Mouse (Mus musculus): ENCODE results near the gene Pnliprp2. TPM values are rescaled to one million over a fixed set of nuclear protein-coding genes. Genes with fewer than 3 reads are reported as not detected.

The Pnliprp2 gene
- polyA plus RNA-seq, 1 experiment, result not detected

- no peak overlapping the region for H3K4me3 ChIP-seq (ENCODE audit: insufficient read depth, low read depth, low read length)
- DNase-seq, result no peak
- TF ChIP-seq CTCF (conservative IDR thresholded peaks at IDR 0.05; ENCODE audit: insufficient read depth, insufficient read length, low read depth, low read length) (no peak), POLR2A (IDR thresholded peaks at IDR 0.05; ENCODE audit: low read depth, low read length) (no peak)
- no peaks in the 10 kb centered on the region for H3K4me1 ChIP-seq (ENCODE audit: control insufficient read depth, insufficient read depth, low read length)
- H3K36me3 ChIP-seq (ENCODE audit: control insufficient read depth, insufficient read depth, low read length), result no peaks in the 10 kb centered on the region
- H3K27ac ChIP-seq (ENCODE audit: insufficient read depth, low read depth, low read length), result no peak overlapping the region
- WGBS, result 70% methylated on average over 11 of the region's 11 CpGs
- no peaks in the 10 kb centered on the region for H3K27me3 ChIP-seq (replicated peaks; ENCODE audit: control insufficient read depth, insufficient read depth, low read length)
Observed at GRCm38 (mm10) chr19:58789194-58789593, 29.7 kb downstream of the Pnliprp2 start.

- H3K4me3 ChIP-seq (ENCODE audit: insufficient read depth, low read depth, low read length), result no peak within 1 kb of the TSS
- H3K36me3 ChIP-seq (ENCODE audit: control insufficient read depth, insufficient read depth, low read length), result no peaks in the 10 kb centered on the region; the same call in 1 of the 2 replicates
- no peak for DNase-seq
- H3K4me1 ChIP-seq (ENCODE audit: control insufficient read depth, insufficient read depth, low read length), result no peaks in the 10 kb centered on the region
- WGBS, result 56% methylated on average over 10 of the region's 10 CpGs
- H3K27ac ChIP-seq (ENCODE audit: insufficient read depth, low read depth, low read length), result no peak within 1 kb of the TSS
- no peaks in the 10 kb centered on the region for H3K27me3 ChIP-seq (replicated peaks; ENCODE audit: control insufficient read depth, insufficient read depth, low read length)
- TF ChIP-seq POLR2A (IDR thresholded peaks at IDR 0.05; ENCODE audit: low read depth, low read length) (no peak), CTCF (conservative IDR thresholded peaks at IDR 0.05; ENCODE audit: insufficient read depth, insufficient read length, low read depth, low read length) (no peak)
Observed at GRCm38 (mm10) chr19:58794284-58794683, 34.8 kb downstream of the Pnliprp2 start, which contains the start of gene 1700019N19Rik. Gene 1700019N19Rik (minus strand): TSS chr19:58794461.

- no peak for DNase-seq
- 67% methylated on average over 12 of the region's 12 CpGs for WGBS
- no peak overlapping the region for H3K27ac ChIP-seq (ENCODE audit: insufficient read depth, low read depth, low read length)
Observed at GRCm38 (mm10) chr19:58795114-58795669, 35.7 kb downstream of the Pnliprp2 start.

GRCm38 (mm10) chr19:58805191-58805779 is 45.8 kb downstream of the Pnliprp2 start:
- Histone ChIP-seq H3K4me3 (ENCODE audit: insufficient read depth, low read depth, low read length) (no peak overlapping the region), H3K27ac (ENCODE audit: insufficient read depth, low read depth, low read length) (no peak overlapping the region), H3K4me1 (ENCODE audit: control insufficient read depth, insufficient read depth, low read length) (no peaks in the 10 kb centered on the region), H3K27me3 (replicated peaks; ENCODE audit: control insufficient read depth, insufficient read depth, low read length) (no peaks in the 10 kb centered on the region), H3K36me3 (ENCODE audit: control insufficient read depth, insufficient read depth, low read length) (no peaks in the 10 kb centered on the region)
- no peak for DNase-seq
- WGBS, result 94% methylated on average over 9 of the region's 9 CpGs
- no peak for TF ChIP-seq CTCF (conservative IDR thresholded peaks at IDR 0.05; ENCODE audit: insufficient read depth, insufficient read length, low read depth, low read length)
- TF ChIP-seq POLR2A (IDR thresholded peaks at IDR 0.05; ENCODE audit: low read depth, low read length), result no peak

More at GRCm38 (mm10) chr19:58795114-58795669, 35.7 kb downstream of the Pnliprp2 start:
- Histone ChIP-seq H3K36me3 (ENCODE audit: control insufficient read depth, insufficient read depth, low read length) (no peaks in the 10 kb centered on the region; the same call in 1 of the 2 replicates), H3K4me3 (ENCODE audit: insufficient read depth, low read depth, low read length) (no peak overlapping the region), H3K27me3 (replicated peaks; ENCODE audit: control insufficient read depth, insufficient read depth, low read length) (no peaks in the 10 kb centered on the region), H3K4me1 (ENCODE audit: control insufficient read depth, insufficient read depth, low read length) (no peaks in the 10 kb centered on the region)
- no peak for TF ChIP-seq CTCF (conservative IDR thresholded peaks at IDR 0.05; ENCODE audit: insufficient read depth, insufficient read length, low read depth, low read length)
- no peak for TF ChIP-seq POLR2A (IDR thresholded peaks at IDR 0.05; ENCODE audit: low read depth, low read length)

GRCm38 (mm10) chr19:58806364-58806763 is 46.8 kb downstream of the Pnliprp2 start:
- H3K4me1 ChIP-seq (ENCODE audit: control insufficient read depth, insufficient read depth, low read length), result no peaks in the 10 kb centered on the region
- peak; percentile 94 for TF ChIP-seq CTCF (conservative IDR thresholded peaks at IDR 0.05; ENCODE audit: insufficient read depth, insufficient read length, low read depth, low read length)
- no peak for TF ChIP-seq POLR2A (IDR thresholded peaks at IDR 0.05; ENCODE audit: low read depth, low read length)
- no peaks in the 10 kb centered on the region for H3K36me3 ChIP-seq (ENCODE audit: control insufficient read depth, insufficient read depth, low read length)
- no peaks in the 10 kb centered on the region for H3K27me3 ChIP-seq (replicated peaks; ENCODE audit: control insufficient read depth, insufficient read depth, low read length)
- 6% methylated on average over 3 of the region's 3 CpGs for WGBS
- no peak overlapping the region for H3K4me3 ChIP-seq (ENCODE audit: insufficient read depth, low read depth, low read length)
- H3K27ac ChIP-seq (ENCODE audit: insufficient read depth, low read depth, low read length), result no peak overlapping the region
- peak; percentile 73 for DNase-seq

GRCm38 (mm10) chr19:58808864-58809263 is 49.3 kb downstream of the Pnliprp2 start:
- Histone ChIP-seq H3K36me3 (ENCODE audit: control insufficient read depth, insufficient read depth, low read length) (no peaks in the 10 kb centered on the region), H3K4me1 (ENCODE audit: control insufficient read depth, insufficient read depth, low read length) (no peaks in the 10 kb centered on the region), H3K27ac (ENCODE audit: insufficient read depth, low read depth, low read length) (no peak overlapping the region), H3K27me3 (replicated peaks; ENCODE audit: control insufficient read depth, insufficient read depth, low read length) (no peaks in the 10 kb centered on the region), H3K4me3 (ENCODE audit: insufficient read depth, low read depth, low read length) (no peak overlapping the region)
- TF ChIP-seq POLR2A (IDR thresholded peaks at IDR 0.05; ENCODE audit: low read depth, low read length) (no peak), CTCF (conservative IDR thresholded peaks at IDR 0.05; ENCODE audit: insufficient read depth, insufficient read length, low read depth, low read length) (no peak)
- WGBS, result 74% methylated on average over 6 of the region's 6 CpGs
- DNase-seq, result no peak

GRCm38 (mm10) chr19:58810536-58810935 is 51.0 kb downstream of the Pnliprp2 start:
- no peak for DNase-seq
- 84% methylated on average over 5 of the region's 5 CpGs for WGBS

More at GRCm38 (mm10) chr19:58810536-58810935, 51.0 kb downstream of the Pnliprp2 start:
- H3K27me3 ChIP-seq (replicated peaks; ENCODE audit: control insufficient read depth, insufficient read depth, low read length), result no peaks in the 10 kb centered on the region
- no peak overlapping the region for H3K4me3 ChIP-seq (ENCODE audit: insufficient read depth, low read depth, low read length)
- H3K4me1 ChIP-seq (ENCODE audit: control insufficient read depth, insufficient read depth, low read length), result no peaks in the 10 kb centered on the region
- no peaks in the 10 kb centered on the region for H3K36me3 ChIP-seq (ENCODE audit: control insufficient read depth, insufficient read depth, low read length)
- TF ChIP-seq POLR2A (IDR thresholded peaks at IDR 0.05; ENCODE audit: low read depth, low read length), result no peak
- no peak for TF ChIP-seq CTCF (conservative IDR thresholded peaks at IDR 0.05; ENCODE audit: insufficient read depth, insufficient read length, low read depth, low read length)
- H3K27ac ChIP-seq (ENCODE audit: insufficient read depth, low read depth, low read length), result no peak overlapping the region

Data from kidney, adult 2 months (tissue).